Mouse (Mus musculus): Measurements from ENCODE around the gene Gm17662.

Gm17662 gene

GRCm38 (mm10) chr4:104857029-104857428 lies at the start of gene Gm17662:
Gene Gm17662, plus strand, starts transcription at chr4:104857329.
- no peak for DNase-seq

- no peak for DNase-seq
Observed at GRCm38 (mm10) chr4:104810710-104811286, 46.3 kb upstream of the Gm17662 start.

- DNase-seq = no peak
Observed at GRCm38 (mm10) chr4:104813617-104814016, 43.5 kb upstream of the Gm17662 start.

GRCm38 (mm10) chr4:104816519-104817232 lies 40.5 kb upstream of the Gm17662 start:
- DNase-seq = no peak

GRCm38 (mm10) chr4:104817509-104817908 lies 39.6 kb upstream of the Gm17662 start:
- DNase-seq = no peak

GRCm38 (mm10) chr4:104818986-104819385 lies 38.1 kb upstream of the Gm17662 start:
- no peak for DNase-seq

- DNase-seq = no peak
Observed at GRCm38 (mm10) chr4:104819891-104820290, 37.2 kb upstream of the Gm17662 start.

GRCm38 (mm10) chr4:104823597-104824101 lies 33.5 kb upstream of the Gm17662 start:
- no peak for DNase-seq

- no peak for DNase-seq
Observed at GRCm38 (mm10) chr4:104824381-104825077, 32.6 kb upstream of the Gm17662 start.

GRCm38 (mm10) chr4:104828939-104829338 lies 28.2 kb upstream of the Gm17662 start:
- no peak for DNase-seq

- DNase-seq = no peak
Observed at GRCm38 (mm10) chr4:104835096-104835495, 22.0 kb upstream of the Gm17662 start.

GRCm38 (mm10) chr4:104838342-104838741 lies 18.8 kb upstream of the Gm17662 start:
- DNase-seq = no peak

GRCm38 (mm10) chr4:104842204-104842603 lies 14.9 kb upstream of the Gm17662 start:
- DNase-seq = no peak

GRCm38 (mm10) chr4:104843546-104843945 lies 13.6 kb upstream of the Gm17662 start:
- DNase-seq = no peak

GRCm38 (mm10) chr4:104855216-104855615 lies 1.9 kb upstream of the Gm17662 start:
- DNase-seq = no peak

GRCm38 (mm10) chr4:104857823-104858222 lies 694 bp downstream of the Gm17662 start:
- DNase-seq = no peak

GRCm38 (mm10) chr4:104861241-104861640 lies 4.1 kb downstream of the Gm17662 start:
- no peak for DNase-seq

- no peak for DNase-seq
Observed at GRCm38 (mm10) chr4:104864397-104864796, 7.3 kb downstream of the Gm17662 start.

GRCm38 (mm10) chr4:104869581-104869980 lies 12.5 kb downstream of the Gm17662 start:
- DNase-seq = no peak

- no peak for DNase-seq
Observed at GRCm38 (mm10) chr4:104870196-104870595, 13.1 kb downstream of the Gm17662 start.

GRCm38 (mm10) chr4:104875832-104876231 lies 18.7 kb downstream of the Gm17662 start:
- no peak for DNase-seq

- no peak for DNase-seq
Observed at GRCm38 (mm10) chr4:104876323-104876722, 19.2 kb downstream of the Gm17662 start, which contains the start of gene C8a. Gene C8a, minus strand, starts transcription at chr4:104876398.

GRCm38 (mm10) chr4:104887486-104887885 lies 30.4 kb downstream of the Gm17662 start:
- no peak for DNase-seq

All from liver (tissue).